Mouse (Mus musculus): ENCODE results near the gene Olfr1049. TPM values are rescaled to one million over a fixed set of nuclear protein-coding genes. Genes with fewer than 3 reads are reported as not detected.
"Not testable (repeated sequence)": the region's sequence is repeated elsewhere in the genome, so short reads cannot be mapped to it uniquely, and the experiment has no call there.

The Olfr1049 gene
- not detected in 2 replicates for polyA plus RNA-seq (2014; fragmentation: Nextera tagmentation; extraction: Ambion mirVana)

DNA sequence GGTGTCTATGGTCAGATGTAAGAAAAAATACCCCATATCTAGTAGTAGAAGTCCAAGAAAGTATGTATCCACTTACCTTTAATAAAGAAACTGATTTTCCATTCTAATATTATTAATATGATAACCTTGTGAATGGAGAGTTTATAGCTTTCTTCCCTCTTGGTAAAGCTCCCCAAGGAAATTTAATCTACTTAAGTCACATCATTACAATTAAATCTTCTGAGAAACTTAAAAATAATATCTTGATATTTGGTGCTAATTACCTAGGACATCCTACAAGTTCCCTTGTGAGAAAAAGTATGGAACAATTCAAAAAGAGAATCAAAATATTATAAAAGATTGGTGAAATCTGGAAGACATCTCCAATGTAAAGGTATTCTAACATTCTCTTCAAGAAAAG is at the start of gene Olfr1049:
Gene Olfr1049, minus strand, starts transcription at position 101 of the 400 bp plus-strand sequence.
- not testable (repeated sequence) for H3K36me3 ChIP-seq (ENCODE audit: control insufficient read depth, insufficient read depth, low read length); H3K27me3 ChIP-seq (replicated peaks; ENCODE audit: control insufficient read depth, insufficient read depth, low read length); H3K27ac ChIP-seq (ENCODE audit: low read depth, low read length); DNase-seq (ENCODE audit: low spot score); H3K4me1 ChIP-seq (ENCODE audit: control insufficient read depth, insufficient read depth, low read length); H3K4me3 ChIP-seq (ENCODE audit: low read depth, low read length); H3K9ac ChIP-seq (ENCODE audit: low read length); H3K4me2 ChIP-seq (ENCODE audit: low read length); ATAC-seq; H3K9me3 ChIP-seq (replicated peaks; ENCODE audit: control insufficient read depth, low read length)

DNA sequence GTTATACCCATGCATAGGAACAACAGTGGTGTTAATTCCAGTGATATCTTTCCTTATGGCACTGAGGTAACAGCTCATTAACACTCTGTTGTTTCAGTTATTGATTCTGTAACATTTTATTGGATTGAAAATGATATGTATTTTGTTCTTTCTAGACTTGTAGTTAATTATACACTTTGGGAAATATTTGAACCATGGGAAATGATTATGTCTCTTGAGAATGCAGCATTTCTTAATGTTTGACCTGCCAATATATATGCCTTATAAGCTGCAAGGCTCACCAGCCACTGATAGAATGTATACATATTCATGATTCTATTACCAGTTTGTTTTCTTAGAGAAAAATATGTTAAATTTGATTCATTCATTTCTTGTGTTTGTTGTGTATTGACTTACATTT is 34.0 kb upstream of the Olfr1049 start, which contains the start of gene Olfr1052:
Gene Olfr1052, plus strand, starts transcription at position 301 of the 400 bp plus-strand sequence.
- H3K27me3 ChIP-seq (replicated peaks; ENCODE audit: control insufficient read depth, insufficient read depth, low read length): no peaks in the 10 kb centered on the region
- no peak within 1 kb of the TSS for H3K27ac ChIP-seq (ENCODE audit: low read depth, low read length)
- H3K9ac ChIP-seq (ENCODE audit: low read length): no peak within 1 kb of the TSS
- ATAC-seq (no peak), DNase-seq (ENCODE audit: low spot score) (no peak)
- no peak within 1 kb of the TSS for H3K4me3 ChIP-seq (ENCODE audit: low read depth, low read length)
- no peaks in the 10 kb centered on the region for H3K4me1 ChIP-seq (ENCODE audit: control insufficient read depth, insufficient read depth, low read length)
- no peaks in the 10 kb centered on the region for H3K36me3 ChIP-seq (ENCODE audit: control insufficient read depth, insufficient read depth, low read length)
- no peak within 1 kb of the TSS for H3K4me2 ChIP-seq (ENCODE audit: low read length)
- no peaks in the 10 kb centered on the region for H3K9me3 ChIP-seq (replicated peaks; ENCODE audit: control insufficient read depth, low read length)

DNA sequence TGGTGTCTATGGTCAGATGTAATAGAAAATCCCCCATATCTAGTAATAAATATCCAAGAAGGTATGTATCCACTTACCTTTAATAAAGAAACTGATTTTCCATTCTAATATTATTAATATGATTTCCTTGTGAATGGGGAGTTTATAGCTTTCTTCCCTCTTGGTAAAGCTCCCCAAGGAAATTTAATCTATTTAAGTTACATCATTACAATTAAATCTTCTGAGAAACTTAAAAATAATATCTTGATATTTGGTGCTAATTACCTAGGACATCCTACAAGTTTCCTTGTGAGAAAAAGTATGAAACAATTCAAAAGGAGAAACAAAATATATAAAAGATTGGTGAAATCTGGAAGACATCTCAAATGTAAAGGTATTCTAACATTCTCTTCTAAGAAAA is 20.9 kb upstream of the Olfr1049 start, which contains the start of gene Olfr1051:
Gene Olfr1051, minus strand, starts transcription at position 101 of the 400 bp plus-strand sequence.
- not testable (repeated sequence) for H3K9ac ChIP-seq (ENCODE audit: low read length); H3K4me1 ChIP-seq (ENCODE audit: control insufficient read depth, insufficient read depth, low read length); ATAC-seq; H3K4me3 ChIP-seq (ENCODE audit: low read depth, low read length); H3K9me3 ChIP-seq (replicated peaks; ENCODE audit: control insufficient read depth, low read length); DNase-seq (ENCODE audit: low spot score); H3K27me3 ChIP-seq (replicated peaks; ENCODE audit: control insufficient read depth, insufficient read depth, low read length); H3K36me3 ChIP-seq (ENCODE audit: control insufficient read depth, insufficient read depth, low read length); H3K27ac ChIP-seq (ENCODE audit: low read depth, low read length); H3K4me2 ChIP-seq (ENCODE audit: low read length)

DNA sequence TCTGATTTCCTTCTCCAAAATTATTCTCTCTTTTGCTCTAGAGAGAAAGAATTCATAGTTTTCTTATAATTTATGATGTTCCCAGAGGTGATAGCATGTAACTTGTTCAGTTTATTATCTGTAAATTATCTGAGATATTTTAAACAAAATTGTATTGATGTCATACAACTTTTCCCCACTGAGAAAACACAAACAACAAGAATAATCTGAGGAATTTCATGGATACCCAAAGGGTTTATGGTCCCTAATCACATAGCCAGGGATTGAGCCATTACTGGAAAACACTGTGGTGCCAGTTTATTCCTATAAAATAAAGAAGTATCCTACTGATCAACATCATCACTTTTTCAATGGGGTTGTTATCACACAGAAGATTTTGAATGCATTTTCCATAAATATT is 17.9 kb downstream of the Olfr1049 start, which contains the start of gene Olfr1048:
Gene Olfr1048, minus strand, starts transcription at position 101 of the 400 bp plus-strand sequence.
- H3K4me1 ChIP-seq (ENCODE audit: control insufficient read depth, insufficient read depth, low read length): no peaks in the 10 kb centered on the region

DNA sequence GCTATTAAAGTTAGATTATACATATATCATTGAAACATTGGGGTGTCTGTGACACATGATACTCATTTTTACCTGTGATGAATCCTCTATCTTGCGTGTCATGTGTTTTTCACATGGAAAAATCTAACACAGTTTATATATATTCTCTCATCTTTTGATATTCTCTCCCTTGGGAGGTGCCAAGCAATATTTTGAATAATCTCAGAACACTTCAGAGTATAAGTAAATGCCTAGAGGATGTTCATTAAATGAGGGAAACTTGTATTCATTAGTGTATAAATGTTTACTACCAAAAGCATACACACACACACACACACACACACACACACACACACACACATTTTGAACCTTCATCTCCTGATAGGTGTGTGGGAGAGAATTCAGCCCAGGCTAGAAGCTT is 26.8 kb downstream of the Olfr1049 start, which contains the start of gene Olfr1047:
Gene Olfr1047, minus strand, starts transcription at position 101 of the 400 bp plus-strand sequence.
- whole genome bisulfite sequencing: 96% methylated on average over 1 of the region's 1 CpGs
- H3K36me3 ChIP-seq (ENCODE audit: control insufficient read depth, insufficient read depth, low read length): no peaks in the 10 kb centered on the region

More for the DNA sequence above, 17.9 kb downstream of the Olfr1049 start, which contains the start of gene Olfr1048:
- no peak within 1 kb of the TSS for H3K9ac ChIP-seq (ENCODE audit: low read length)
- DNase-seq (ENCODE audit: low spot score): no peak
- ATAC-seq: no peak
- no peaks in the 10 kb centered on the region for H3K9me3 ChIP-seq (replicated peaks; ENCODE audit: control insufficient read depth, low read length)
- H3K36me3 ChIP-seq (ENCODE audit: control insufficient read depth, insufficient read depth, low read length): no peaks in the 10 kb centered on the region
- no peaks in the 10 kb centered on the region for H3K27me3 ChIP-seq (replicated peaks; ENCODE audit: control insufficient read depth, insufficient read depth, low read length)
- H3K4me2 ChIP-seq (ENCODE audit: low read length): no peak within 1 kb of the TSS
- H3K27ac ChIP-seq (ENCODE audit: low read depth, low read length): no peak within 1 kb of the TSS
- no peak within 1 kb of the TSS for H3K4me3 ChIP-seq (ENCODE audit: low read depth, low read length)

DNA sequence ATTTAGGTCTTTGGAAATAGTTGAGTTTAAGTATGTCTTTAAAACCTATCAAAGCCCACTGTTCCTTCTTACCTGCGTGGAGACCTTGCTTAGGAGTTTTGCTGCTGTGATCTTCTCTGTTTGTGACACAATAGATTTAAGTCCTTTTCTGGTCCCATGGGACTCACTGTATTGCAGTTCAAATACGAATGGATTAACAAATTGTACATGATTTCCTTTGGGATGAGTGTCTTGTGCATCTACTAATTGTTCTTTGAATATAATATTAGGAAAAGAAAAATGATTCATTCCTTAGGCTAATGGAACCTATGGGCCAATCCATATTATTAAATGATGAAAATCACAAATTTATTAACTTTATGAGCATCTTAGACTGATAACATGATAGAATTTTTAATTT is 38.9 kb downstream of the Olfr1049 start, which contains the start of gene Olfr1046:
Gene Olfr1046, minus strand, starts transcription at position 101 of the 400 bp plus-strand sequence.
- H3K4me3 ChIP-seq (ENCODE audit: low read depth, low read length): no peak within 1 kb of the TSS
- no peak for DNase-seq (ENCODE audit: low spot score)
- no peaks in the 10 kb centered on the region for H3K36me3 ChIP-seq (ENCODE audit: control insufficient read depth, insufficient read depth, low read length)
- ATAC-seq: no peak
- WGBS: 77% methylated on average over 2 of the region's 2 CpGs
- no peaks in the 10 kb centered on the region for H3K9me3 ChIP-seq (replicated peaks; ENCODE audit: control insufficient read depth, low read length)
- H3K27me3 ChIP-seq (replicated peaks; ENCODE audit: control insufficient read depth, insufficient read depth, low read length): no peaks in the 10 kb centered on the region
- no peak within 1 kb of the TSS for H3K4me2 ChIP-seq (ENCODE audit: low read length)
- H3K9ac ChIP-seq (ENCODE audit: low read length): no peak within 1 kb of the TSS
- no peak within 1 kb of the TSS for H3K27ac ChIP-seq (ENCODE audit: low read depth, low read length)
- no peaks in the 10 kb centered on the region for H3K4me1 ChIP-seq (ENCODE audit: control insufficient read depth, insufficient read depth, low read length)

More for the DNA sequence above, 26.8 kb downstream of the Olfr1049 start, which contains the start of gene Olfr1047:
- H3K27me3 ChIP-seq (replicated peaks; ENCODE audit: control insufficient read depth, insufficient read depth, low read length): no peaks in the 10 kb centered on the region
- H3K4me2 ChIP-seq (ENCODE audit: low read length): no peak within 1 kb of the TSS
- H3K27ac ChIP-seq (ENCODE audit: low read depth, low read length): no peak within 1 kb of the TSS
- no peak for ATAC-seq
- no peak for DNase-seq (ENCODE audit: low spot score)
- H3K4me3 ChIP-seq (ENCODE audit: low read depth, low read length): no peak within 1 kb of the TSS
- no peaks in the 10 kb centered on the region for H3K4me1 ChIP-seq (ENCODE audit: control insufficient read depth, insufficient read depth, low read length)
- H3K9ac ChIP-seq (ENCODE audit: low read length): no peak within 1 kb of the TSS
- H3K9me3 ChIP-seq (replicated peaks; ENCODE audit: control insufficient read depth, low read length): no peaks in the 10 kb centered on the region

Other genes with a start within 250 kb of the Olfr1049 start
- not detected in 2 replicates for gene Olfr1033, start 237.7 kb downstream of the Olfr1049 start, polyA plus RNA-seq (2014; fragmentation: Nextera tagmentation; extraction: Ambion mirVana)
- not detected in 2 replicates for gene Olfr1034, start 212.5 kb downstream of the Olfr1049 start, polyA plus RNA-seq (2014; fragmentation: Nextera tagmentation; extraction: Ambion mirVana)
- not detected in 2 replicates for gene Olfr1036, start 184.3 kb downstream of the Olfr1049 start, polyA plus RNA-seq (2014; fragmentation: Nextera tagmentation; extraction: Ambion mirVana)
- not detected in 2 replicates for gene Olfr1037, start 170.9 kb downstream of the Olfr1049 start, polyA plus RNA-seq (2014; fragmentation: Nextera tagmentation; extraction: Ambion mirVana)
- not detected in 2 replicates for gene Olfr1039, start 122.4 kb downstream of the Olfr1049 start, polyA plus RNA-seq (2014; fragmentation: Nextera tagmentation; extraction: Ambion mirVana)
- gene Olfr1040, start 111.6 kb downstream of the Olfr1049 start, polyA plus RNA-seq (2014; fragmentation: Nextera tagmentation; extraction: Ambion mirVana): not detected in 2 replicates
- not detected in 2 replicates for gene Olfr1042, start 96.5 kb downstream of the Olfr1049 start, polyA plus RNA-seq (2014; fragmentation: Nextera tagmentation; extraction: Ambion mirVana)
- gene Olfr1043, start 90.8 kb downstream of the Olfr1049 start, polyA plus RNA-seq (2014; fragmentation: Nextera tagmentation; extraction: Ambion mirVana): not detected in 2 replicates
- not detected in 2 replicates for gene Olfr1044, start 80.5 kb downstream of the Olfr1049 start, polyA plus RNA-seq (2014; fragmentation: Nextera tagmentation; extraction: Ambion mirVana)
- gene Olfr52, start 72.6 kb downstream of the Olfr1049 start, polyA plus RNA-seq (2014; fragmentation: Nextera tagmentation; extraction: Ambion mirVana): not detected in 2 replicates
- gene Olfr1045, start 55.3 kb downstream of the Olfr1049 start, polyA plus RNA-seq (2014; fragmentation: Nextera tagmentation; extraction: Ambion mirVana): not detected in 2 replicates
- not detected in 2 replicates for gene Olfr1046, start 39.0 kb downstream of the Olfr1049 start, polyA plus RNA-seq (2014; fragmentation: Nextera tagmentation; extraction: Ambion mirVana)
- gene Olfr1047, start 26.9 kb downstream of the Olfr1049 start, polyA plus RNA-seq (2014; fragmentation: Nextera tagmentation; extraction: Ambion mirVana): not detected in 2 replicates
- gene Olfr1048, start 18.0 kb downstream of the Olfr1049 start, polyA plus RNA-seq (2014; fragmentation: Nextera tagmentation; extraction: Ambion mirVana): not detected in 2 replicates
- not detected in 2 replicates for gene Olfr1051, start 20.8 kb upstream of the Olfr1049 start, polyA plus RNA-seq (2014; fragmentation: Nextera tagmentation; extraction: Ambion mirVana)
- gene Olfr1052, start 34.1 kb upstream of the Olfr1049 start, polyA plus RNA-seq (2014; fragmentation: Nextera tagmentation; extraction: Ambion mirVana): not detected in 2 replicates
- gene Olfr1053, start 57.0 kb upstream of the Olfr1049 start, polyA plus RNA-seq (2014; fragmentation: Nextera tagmentation; extraction: Ambion mirVana): not detected in 2 replicates
- not detected in 2 replicates for gene Olfr1054, start 77.1 kb upstream of the Olfr1049 start, polyA plus RNA-seq (2014; fragmentation: Nextera tagmentation; extraction: Ambion mirVana)
- gene Olfr1055, start 92.0 kb upstream of the Olfr1049 start, polyA plus RNA-seq (2014; fragmentation: Nextera tagmentation; extraction: Ambion mirVana): not detected in 2 replicates
- gene Olfr1056, start 104.1 kb upstream of the Olfr1049 start, polyA plus RNA-seq (2014; fragmentation: Nextera tagmentation; extraction: Ambion mirVana): not detected in 2 replicates
- not detected in 2 replicates for gene Olfr1057, start 120.1 kb upstream of the Olfr1049 start, polyA plus RNA-seq (2014; fragmentation: Nextera tagmentation; extraction: Ambion mirVana)
- not detected in 2 replicates for gene Olfr1058, start 130.2 kb upstream of the Olfr1049 start, polyA plus RNA-seq (2014; fragmentation: Nextera tagmentation; extraction: Ambion mirVana)
- not detected in 2 replicates for gene Olfr1061, start 155.7 kb upstream of the Olfr1049 start, polyA plus RNA-seq (2014; fragmentation: Nextera tagmentation; extraction: Ambion mirVana)
- gene Olfr1062, start 168.4 kb upstream of the Olfr1049 start, polyA plus RNA-seq (2014; fragmentation: Nextera tagmentation; extraction: Ambion mirVana): not detected in 2 replicates
- not detected in 2 replicates for gene Olfr1065, start 192.3 kb upstream of the Olfr1049 start, polyA plus RNA-seq (2014; fragmentation: Nextera tagmentation; extraction: Ambion mirVana)
- gene Olfr1066, start 197.9 kb upstream of the Olfr1049 start, polyA plus RNA-seq (2014; fragmentation: Nextera tagmentation; extraction: Ambion mirVana): not detected in 2 replicates
- not detected in 2 replicates for gene Olfr228, start 229.1 kb upstream of the Olfr1049 start, polyA plus RNA-seq (2014; fragmentation: Nextera tagmentation; extraction: Ambion mirVana)

All from forebrain, embryonic 14.5 days (tissue).